Mouse (Mus musculus) MEL (cell line): ENCODE results near the gene Rln3. TPM values are rescaled to one million over a fixed set of nuclear protein-coding genes. Genes with fewer than 3 reads are reported as not detected.

Source experiments
- DNase-seq: peaks from one replicate; pipeline ENCODE4 v3.0.0; 2011; ENCODE audit warnings: low read depth, low spot score
- H3K27ac ChIP-seq: 2 replicates; pipeline ENCODE4 v1.5.1; 2012; ENCODE audit warnings: low read depth, mild to moderate bottlenecking, control low read depth, low read length, moderate library complexity; ENCODE audit not compliant: control insufficient read depth
- H3K27me3 ChIP-seq, 2 experiments: fragments of 150-350 bp in 1 of 2; sonication (generic) in 1 of 2; 2 replicates each; pipeline ENCODE4 v1.6.1; 2012; ENCODE audit warnings: low read length in 2 of 2, mild to moderate bottlenecking in 2 of 2, improper control_type of control experiment in 1 of 2, moderate library complexity in 1 of 2; ENCODE audit not compliant: insufficient read depth in 2 of 2, control insufficient read depth in 1 of 2
- H3K36me3 ChIP-seq, 2 experiments: 2 replicates each; pipeline ENCODE4 v1.6.1; 2012 to 2014; ENCODE audit warnings: low read length in 2 of 2, improper control_type of control experiment in 1 of 2, inconsistent platforms in 1 of 2, mild to moderate bottlenecking in 1 of 2; ENCODE audit not compliant: insufficient read depth in 2 of 2, control insufficient read depth in 1 of 2
- H3K4me1 ChIP-seq, 2 experiments: fragments of 150-350 bp in 1 of 2; sonication (generic) in 1 of 2; 2 replicates each; pipeline ENCODE4 v1.6.1; 2012; ENCODE audit warnings: low read length in 2 of 2, improper control_type of control experiment in 1 of 2, mild to moderate bottlenecking in 1 of 2; ENCODE audit not compliant: insufficient read depth in 2 of 2, control insufficient read depth in 1 of 2
- H3K4me3 ChIP-seq, 2 experiments: fragments of 150-350 bp in 1 of 2; sonication (generic) in 1 of 2; 2 replicates each; pipeline ENCODE4 v1.5.1; 2012; ENCODE audit warnings: low read depth in 2 of 2, low read length in 2 of 2, mild to moderate bottlenecking in 2 of 2, moderate library complexity in 2 of 2, control low read depth in 1 of 2, improper control_type of control experiment in 1 of 2; ENCODE audit not compliant: control insufficient read depth in 1 of 2, insufficient read depth in 1 of 2
- H3K79me2 ChIP-seq: 2 replicates; pipeline ENCODE4 v1.6.1; 2012; ENCODE audit warnings: mild to moderate bottlenecking, low read length, moderate library complexity; ENCODE audit not compliant: control insufficient read depth, poor library complexity, insufficient read depth
- H3K9ac ChIP-seq: 2 replicates; pipeline ENCODE4 v1.6.1; 2012; ENCODE audit warnings: low read depth, mild to moderate bottlenecking, control low read depth, low read length, moderate library complexity; ENCODE audit not compliant: control insufficient read depth, poor library complexity, severe bottlenecking
- H3K9me3 ChIP-seq: fragments of 150-350 bp; sonication (generic); replicated peaks from 2 replicates; pipeline ENCODE4 v1.6.1; 2012; ENCODE audit warnings: mild to moderate bottlenecking, low read length, improper control_type of control experiment, moderate library complexity; ENCODE audit not compliant: insufficient read depth
- BHLHE40 ChIP-seq: IDR thresholded peaks from 2 replicates; pipeline ENCODE4 v1.6.1; 2012; ENCODE audit warnings: low read depth, mild to moderate bottlenecking, inconsistent platforms, low read length, improper control_type of control experiment, borderline replicate concordance
- CHD1 ChIP-seq: IDR thresholded peaks from 2 replicates; pipeline ENCODE4 v1.6.1; 2012; ENCODE audit warnings: low read depth, mild to moderate bottlenecking, inconsistent platforms, low read length, improper control_type of control experiment
- CHD2 ChIP-seq: IDR thresholded peaks from 2 replicates; pipeline ENCODE4 v1.6.1; 2011; ENCODE audit warnings: low read length, improper control_type of control experiment
- CTCF ChIP-seq, 3 experiments: IDR thresholded peaks in 2 of 3; conservative IDR thresholded peaks in 1 of 3; 2 replicates each; pipeline ENCODE4 v1.5.1; 2011 to 2012; ENCODE audit warnings: low read length in 3 of 3, low read depth in 2 of 3, mild to moderate bottlenecking in 2 of 3, improper control_type of control experiment in 1 of 3, inconsistent platforms in 1 of 3, mixed read lengths in 1 of 3, moderate library complexity in 1 of 3; ENCODE audit not compliant: control insufficient read depth in 1 of 3, insufficient read depth in 1 of 3, poor library complexity in 1 of 3, severe bottlenecking in 1 of 3
- E2F4 ChIP-seq: IDR thresholded peaks from 2 replicates; pipeline ENCODE4 v1.6.1; 2011; ENCODE audit warnings: low read depth, low read length, improper control_type of control experiment, borderline replicate concordance
- EP300 ChIP-seq, 2 experiments: IDR thresholded peaks; 2 replicates each; pipeline ENCODE4 v1.6.1; 2011; ENCODE audit warnings: improper control_type of control experiment in 2 of 2, low read length in 2 of 2, low read depth in 1 of 2, mild to moderate bottlenecking in 1 of 2
- GATA1 ChIP-seq: IDR thresholded peaks from 2 replicates; pipeline ENCODE4 v1.6.1; 2011; ENCODE audit warnings: low read depth, low read length, improper control_type of control experiment
- HCFC1 ChIP-seq: IDR thresholded peaks from 2 replicates; pipeline ENCODE4 v1.6.1; 2012; ENCODE audit warnings: low read depth, mild to moderate bottlenecking, inconsistent platforms, low read length, improper control_type of control experiment, moderate library complexity
- JUND ChIP-seq: IDR thresholded peaks from 2 replicates; pipeline ENCODE4 v1.6.1; 2011; ENCODE audit warnings: low read depth, mild to moderate bottlenecking, improper control_type of control experiment, low read length
- KAT2A ChIP-seq: conservative IDR thresholded peaks from 2 replicates; pipeline ENCODE4 v1.6.1; 2012; ENCODE audit warnings: low read depth, low read length, improper control_type of control experiment, inconsistent platforms
- MAFK ChIP-seq: IDR thresholded peaks from 2 replicates; pipeline ENCODE4 v1.6.1; 2011; ENCODE audit warnings: low read depth, mild to moderate bottlenecking, low read length, improper control_type of control experiment, borderline replicate concordance
- MAZ ChIP-seq: IDR thresholded peaks from 2 replicates; pipeline ENCODE4 v1.6.1; 2012; ENCODE audit warnings: low read depth, mild to moderate bottlenecking, inconsistent platforms, low read length, improper control_type of control experiment
- MEF2A ChIP-seq: IDR thresholded peaks from 2 replicates; pipeline ENCODE4 v1.6.1; 2014; ENCODE audit warnings: low read depth, mild to moderate bottlenecking, inconsistent platforms, low read length, improper control_type of control experiment; ENCODE audit not compliant: poor library complexity, insufficient replicate concordance, severe bottlenecking; ENCODE audit errors: extremely low read depth
- MXI1 ChIP-seq: IDR thresholded peaks from 2 replicates; pipeline ENCODE4 v1.6.1; 2011; ENCODE audit warnings: mild to moderate bottlenecking, low read depth, low read length, improper control_type of control experiment
- MYC ChIP-seq: IDR thresholded peaks from 2 replicates; pipeline ENCODE4 v1.6.1; 2011; ENCODE audit warnings: low read depth, mild to moderate bottlenecking, low read length, improper control_type of control experiment, moderate library complexity
- NELFE ChIP-seq: IDR thresholded peaks from 2 replicates; pipeline ENCODE4 v1.6.1; 2011; ENCODE audit warnings: low read depth, low read length, improper control_type of control experiment
- NRF1 ChIP-seq: IDR thresholded peaks from 2 replicates; pipeline ENCODE4 v1.6.1; 2014; ENCODE audit warnings: low read depth, mild to moderate bottlenecking, inconsistent platforms, low read length, improper control_type of control experiment, moderate library complexity; ENCODE audit not compliant: poor library complexity, insufficient read depth, severe bottlenecking
- POLR2A ChIP-seq, 2 experiments: IDR thresholded peaks; 2 replicates each; pipeline ENCODE4 v1.6.1; 2011 to 2012; ENCODE audit warnings: low read length in 2 of 2, mild to moderate bottlenecking in 2 of 2, control low read depth in 1 of 2, improper control_type of control experiment in 1 of 2, low read depth in 1 of 2, moderate library complexity in 1 of 2; ENCODE audit not compliant: control insufficient read depth in 1 of 2, insufficient read depth in 1 of 2, poor library complexity in 1 of 2
- POLR2AphosphoS2 ChIP-seq: IDR thresholded peaks from 2 replicates; pipeline ENCODE4 v1.6.1; 2011; ENCODE audit warnings: low read length, improper control_type of control experiment
- POLR2AphosphoS5 ChIP-seq: IDR thresholded peaks from 2 replicates; pipeline ENCODE4 v1.6.1; 2012; ENCODE audit warnings: low read depth, borderline replicate concordance, mild to moderate bottlenecking, inconsistent platforms, low read length, moderate library complexity, mixed read lengths
- RAD21 ChIP-seq: IDR thresholded peaks from 2 replicates; pipeline ENCODE4 v1.6.1; 2011; ENCODE audit warnings: mild to moderate bottlenecking, low read depth, low read length, improper control_type of control experiment
- SIN3A ChIP-seq: IDR thresholded peaks from 2 replicates; pipeline ENCODE4 v1.6.1; 2012; ENCODE audit warnings: low read length, improper control_type of control experiment, inconsistent platforms
- SMC3 ChIP-seq: IDR thresholded peaks from 2 replicates; pipeline ENCODE4 v1.6.1; 2011; ENCODE audit warnings: low read depth, low read length, improper control_type of control experiment
- TAL1 ChIP-seq: IDR thresholded peaks from 2 replicates; pipeline ENCODE4 v1.6.1; 2012; ENCODE audit warnings: mild to moderate bottlenecking, inconsistent platforms, low read length, moderate library complexity, mixed read lengths
- TBP ChIP-seq: IDR thresholded peaks from 2 replicates; pipeline ENCODE4 v1.8.0; 2011; ENCODE audit warnings: low read depth, low read length, improper control_type of control experiment
- TCF12 ChIP-seq: IDR thresholded peaks from 2 replicates; pipeline ENCODE4 v1.6.1; 2014; ENCODE audit warnings: low read depth, mild to moderate bottlenecking, inconsistent platforms, low read length, improper control_type of control experiment, moderate library complexity
- UBTF ChIP-seq: IDR thresholded peaks from 2 replicates; pipeline ENCODE4 v1.6.1; 2012; ENCODE audit warnings: low read depth, mild to moderate bottlenecking, inconsistent platforms, low read length, improper control_type of control experiment, moderate library complexity, borderline replicate concordance; ENCODE audit not compliant: insufficient read depth
- USF2 ChIP-seq, 2 experiments: IDR thresholded peaks; 2 replicates each; pipeline ENCODE4 v1.6.1; 2011 to 2012; ENCODE audit warnings: improper control_type of control experiment in 2 of 2, low read length in 2 of 2, borderline replicate concordance in 1 of 2, inconsistent platforms in 1 of 2, low read depth in 1 of 2, mild to moderate bottlenecking in 1 of 2; ENCODE audit not compliant: insufficient read depth in 1 of 2
- ZC3H11A ChIP-seq: IDR thresholded peaks from 2 replicates; pipeline ENCODE4 v1.6.1; 2012; ENCODE audit warnings: low read depth, mild to moderate bottlenecking, inconsistent platforms, low read length, improper control_type of control experiment
- ZMIZ1 ChIP-seq: IDR thresholded peaks from 2 replicates; pipeline ENCODE4 v1.6.1; 2012; ENCODE audit warnings: low read depth, mild to moderate bottlenecking, inconsistent platforms, low read length, improper control_type of control experiment, moderate library complexity
- polyA plus RNA-seq, 2 experiments: library from polyadenylated mRNA; stranded (reverse) in 1 of 2; unstranded in 1 of 2; fragments of >175 nt in 1 of 2; fragments of >200 nt in 1 of 2; gene quantifications; 2 replicates each; pipeline versions ENCODE4 v1.2.1 to v1.2.4; 2012; ENCODE audit warnings: low replicate concordance in 2 of 2, low read depth in 1 of 2; ENCODE audit not compliant: insufficient read length in 2 of 2, insufficient read depth in 1 of 2, missing spikeins in 1 of 2
- total RNA-seq: library from RNA; depleted of rRNA; stranded (reverse); fragments of 300-350 nt; gene quantifications from 2 replicates; pipeline ENCODE4 v1.2.3, GENCODE M21; 2012

Gene Rln3
- total and polyA plus RNA-seq, 3 experiments, result not detected

GRCm38 (mm10) chr8:83998231-83999056 is 46.4 kb downstream of the Rln3 start:
- Histone ChIP-seq H3K4me3 (peak overlapping the region; percentile 73 to 80), H3K9ac (peak overlapping the region; percentile 75), H3K4me1 (peaks cover 4 to 24% of the 10 kb centered on the region in 2 experiments), H3K27me3 (no peaks in the 10 kb centered on the region), H3K36me3 (peaks cover 3 to 14% of the 10 kb centered on the region in 2 experiments; a peak in 2 of 4 replicates), H3K9me3 (no peaks in the 10 kb centered on the region), H3K79me2 (peaks cover 20% of the 10 kb centered on the region), H3K27ac (peak overlapping the region; percentile 22)
- no peak; the same call in 1 of the 2 replicates for TF ChIP-seq POLR2AphosphoS2
- TF ChIP-seq ZMIZ1, result no peak
- no peak for TF ChIP-seq EP300 (IDR thresholded peaks at IDR 0.05; ENCODE audit: low read depth in 1 of 2, low read length in 2 of 2)
- TF ChIP-seq MYC, result peak; percentile 58; the same call in 1 of the 2 replicates
- peak; percentile 69 for TF ChIP-seq NRF1
- TF ChIP-seq SIN3A, result peak; percentile 75
- TF ChIP-seq BHLHE40, result no peak
- peak in 1 of 2 experiments; percentile 14; a peak in 1 of 4 replicates for TF ChIP-seq POLR2A (IDR thresholded peaks at IDR 0.05; ENCODE audit: control insufficient read depth in 1 of 2, insufficient read depth in 1 of 2, low read depth in 1 of 2, low read length in 2 of 2, poor library complexity in 1 of 2)
- no peak for TF ChIP-seq POLR2AphosphoS5
- TF ChIP-seq JUND, result no peak
- peak; percentile 48 to 63 (median 57) for TF ChIP-seq CTCF (IDR thresholded peaks at IDR 0.05 in 2 of 3, conservative IDR thresholded peaks at IDR 0.05 in 1 of 3; ENCODE audit: control insufficient read depth in 1 of 3, insufficient read depth in 1 of 3, low read depth in 2 of 3, low read length in 3 of 3, poor library complexity in 1 of 3, severe bottlenecking in 1 of 3)
- peak; percentile 30 for TF ChIP-seq RAD21
- TF ChIP-seq UBTF, result peak; percentile 85; the same call in 1 of the 2 replicates
- TF ChIP-seq NELFE, result peak; percentile 29; the same call in 1 of the 2 replicates
- TF ChIP-seq MAZ, result no peak
- no peak for TF ChIP-seq E2F4
- TF ChIP-seq TAL1, result no peak
- TF ChIP-seq ZC3H11A, result no peak
- TF ChIP-seq MEF2A, result no peak
- TF ChIP-seq MXI1, result no peak; the same call in 1 of the 2 replicates
- peak; percentile 55; the same call in 1 of the 2 replicates for TF ChIP-seq HCFC1
- no peak for TF ChIP-seq USF2 (IDR thresholded peaks at IDR 0.05; ENCODE audit: borderline replicate concordance in 1 of 2, insufficient read depth in 1 of 2, low read depth in 1 of 2, low read length in 2 of 2)
- TF ChIP-seq TCF12, result no peak
- TF ChIP-seq KAT2A, result no peak
- TF ChIP-seq MAFK, result no peak
- TF ChIP-seq CHD2, result no peak
- no peak for TF ChIP-seq CHD1
- TF ChIP-seq SMC3, result peak; percentile 50
- TF ChIP-seq TBP, result no peak
- no peak for TF ChIP-seq GATA1
- DNase-seq, result peak; percentile 83
